Mouse (Mus musculus): ENCODE data around the gene Pde4c. TPM values are rescaled to one million over a fixed set of nuclear protein-coding genes. Genes with fewer than 3 reads are reported as not detected.

Pde4c gene
- polyA plus RNA-seq, 1 experiment: 6.8 TPM

DNA sequence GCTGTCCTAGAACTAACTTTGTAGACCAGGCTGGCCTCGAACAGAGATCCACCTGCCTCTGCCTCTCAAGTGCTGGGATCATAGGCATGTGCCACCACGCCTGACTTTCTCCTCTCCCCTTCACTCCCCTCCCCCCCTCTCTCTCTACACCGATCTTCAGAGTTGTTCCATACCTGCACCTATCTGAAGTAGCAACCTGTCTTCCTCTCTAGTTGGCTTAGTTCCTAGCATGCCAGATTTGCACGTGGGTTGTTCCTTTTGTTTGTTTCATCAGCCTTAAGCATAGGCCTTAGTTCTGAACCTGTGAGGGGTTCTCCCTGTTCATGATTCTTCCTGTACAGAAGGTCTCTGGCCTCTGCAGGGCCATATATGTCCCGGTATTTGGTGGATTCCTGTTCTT is 14.2 kb downstream of the Pde4c start:
- no peaks in the 10 kb centered on the region for H3K4me1 ChIP-seq (ENCODE audit: control insufficient read depth, insufficient read depth, insufficient read length, low read length)
- no peak overlapping the region for H3K4me3 ChIP-seq (ENCODE audit: low read depth, low read length)
- H3K27me3 ChIP-seq (ENCODE audit: control insufficient read depth, insufficient read depth, low read length): peaks cover 11% of the 10 kb centered on the region
- no peak for TF ChIP-seq POLR2A (IDR thresholded peaks at IDR 0.05; ENCODE audit: low read depth, low read length)
- TF ChIP-seq CTCF (IDR thresholded peaks at IDR 0.05; ENCODE audit: extremely low read depth, insufficient read length, insufficient replicate concordance, low read depth, low read length): no peak
- 60% methylated on average over 5 of the region's 5 CpGs for WGBS
- H3K36me3 ChIP-seq (ENCODE audit: control insufficient read depth, insufficient read depth, low read length): no peaks in the 10 kb centered on the region
- no peak overlapping the region for H3K27ac ChIP-seq (ENCODE audit: insufficient read depth, low read depth, low read length)

DNA sequence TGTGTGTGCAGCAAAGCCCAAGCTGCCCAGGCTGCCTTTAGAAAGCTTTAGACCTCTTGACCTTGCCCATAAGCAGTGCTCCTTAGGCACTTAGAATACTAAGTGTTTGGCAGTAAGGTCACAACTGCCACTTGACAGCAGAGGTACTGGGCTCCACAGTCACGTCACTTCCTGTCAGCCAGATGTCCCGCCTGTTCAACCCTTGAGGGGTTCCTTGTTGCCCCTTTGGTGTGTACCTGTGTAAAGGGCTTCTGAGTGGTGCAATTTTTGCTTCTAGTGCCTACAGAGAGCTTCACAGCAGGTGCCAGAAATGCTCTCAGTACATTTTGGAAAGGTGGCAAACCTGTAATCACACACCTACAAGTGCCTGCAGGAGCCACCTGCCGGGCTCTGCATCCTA is 14.7 kb downstream of the Pde4c start:
- Histone ChIP-seq H3K4me1 (ENCODE audit: control insufficient read depth, insufficient read depth, insufficient read length, low read length) (no peaks in the 10 kb centered on the region; the same call in 1 of the 2 replicates), H3K27me3 (ENCODE audit: control insufficient read depth, insufficient read depth, low read length) (peaks cover 16% of the 10 kb centered on the region), H3K4me3 (ENCODE audit: low read depth, low read length) (no peak overlapping the region), H3K36me3 (ENCODE audit: control insufficient read depth, insufficient read depth, low read length) (no peaks in the 10 kb centered on the region), H3K27ac (ENCODE audit: insufficient read depth, low read depth, low read length) (no peak overlapping the region)
- TF ChIP-seq POLR2A (IDR thresholded peaks at IDR 0.05; ENCODE audit: low read depth, low read length) (no peak), CTCF (IDR thresholded peaks at IDR 0.05; ENCODE audit: extremely low read depth, insufficient read length, insufficient replicate concordance, low read depth, low read length) (no peak)
- WGBS: 49% methylated on average over 3 of the region's 3 CpGs

DNA sequence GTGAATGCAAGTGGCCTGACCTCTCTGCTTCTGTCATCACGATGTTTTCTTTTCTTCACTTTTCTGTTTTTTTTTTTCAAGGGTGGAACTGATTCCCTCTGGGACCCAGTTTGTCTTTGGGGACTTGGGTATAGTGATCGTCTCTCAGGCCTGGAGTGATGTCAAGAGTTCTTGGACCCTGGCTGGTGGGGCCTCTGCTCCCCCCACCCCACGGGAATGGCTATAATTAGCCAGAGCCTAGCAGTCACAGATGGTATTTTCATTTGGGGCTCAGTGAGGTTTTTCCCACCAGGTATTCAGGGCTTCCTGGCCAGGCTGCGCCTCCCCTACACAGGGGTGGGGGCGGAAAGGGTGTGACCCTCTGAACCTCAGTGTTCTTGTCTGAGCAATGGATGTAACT is 18.1 kb downstream of the Pde4c start:
- TF ChIP-seq CTCF (IDR thresholded peaks at IDR 0.05; ENCODE audit: extremely low read depth, insufficient read length, insufficient replicate concordance, low read depth, low read length): no peak
- TF ChIP-seq POLR2A (IDR thresholded peaks at IDR 0.05; ENCODE audit: low read depth, low read length): no peak

DNA sequence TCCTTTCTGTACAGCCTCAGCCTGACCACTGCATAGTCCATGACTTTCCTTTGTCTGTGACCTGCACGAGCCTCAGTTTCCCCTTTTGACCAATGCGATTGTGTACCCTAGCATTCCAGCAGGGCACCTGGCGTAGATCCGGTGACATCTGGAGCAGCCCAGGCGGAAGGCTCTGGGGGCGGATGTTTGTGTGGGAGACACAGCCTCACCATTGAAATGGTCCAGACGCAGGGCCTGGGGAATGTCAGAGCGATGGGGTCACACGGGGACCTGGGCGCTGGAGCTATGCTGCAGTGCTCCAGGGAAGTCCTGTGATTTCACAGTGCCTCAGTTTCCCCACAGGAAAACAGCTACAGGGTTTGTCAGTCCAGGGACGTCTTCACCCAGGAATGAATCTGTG is 18.7 kb downstream of the Pde4c start:
- Histone ChIP-seq H3K4me1 (ENCODE audit: control insufficient read depth, insufficient read depth, insufficient read length, low read length) (peaks cover 11% of the 10 kb centered on the region), H3K27me3 (ENCODE audit: control insufficient read depth, insufficient read depth, low read length) (peaks cover 36% of the 10 kb centered on the region)

More for the DNA sequence above, 18.1 kb downstream of the Pde4c start:
- Histone ChIP-seq H3K27me3 (ENCODE audit: control insufficient read depth, insufficient read depth, low read length) (peaks cover 31% of the 10 kb centered on the region), H3K27ac (ENCODE audit: insufficient read depth, low read depth, low read length) (no peak overlapping the region), H3K4me3 (ENCODE audit: low read depth, low read length) (no peak overlapping the region), H3K4me1 (ENCODE audit: control insufficient read depth, insufficient read depth, insufficient read length, low read length) (peaks cover 11% of the 10 kb centered on the region), H3K36me3 (ENCODE audit: control insufficient read depth, insufficient read depth, low read length) (no peaks in the 10 kb centered on the region)
- WGBS: 53% methylated on average over 5 of the region's 5 CpGs

DNA sequence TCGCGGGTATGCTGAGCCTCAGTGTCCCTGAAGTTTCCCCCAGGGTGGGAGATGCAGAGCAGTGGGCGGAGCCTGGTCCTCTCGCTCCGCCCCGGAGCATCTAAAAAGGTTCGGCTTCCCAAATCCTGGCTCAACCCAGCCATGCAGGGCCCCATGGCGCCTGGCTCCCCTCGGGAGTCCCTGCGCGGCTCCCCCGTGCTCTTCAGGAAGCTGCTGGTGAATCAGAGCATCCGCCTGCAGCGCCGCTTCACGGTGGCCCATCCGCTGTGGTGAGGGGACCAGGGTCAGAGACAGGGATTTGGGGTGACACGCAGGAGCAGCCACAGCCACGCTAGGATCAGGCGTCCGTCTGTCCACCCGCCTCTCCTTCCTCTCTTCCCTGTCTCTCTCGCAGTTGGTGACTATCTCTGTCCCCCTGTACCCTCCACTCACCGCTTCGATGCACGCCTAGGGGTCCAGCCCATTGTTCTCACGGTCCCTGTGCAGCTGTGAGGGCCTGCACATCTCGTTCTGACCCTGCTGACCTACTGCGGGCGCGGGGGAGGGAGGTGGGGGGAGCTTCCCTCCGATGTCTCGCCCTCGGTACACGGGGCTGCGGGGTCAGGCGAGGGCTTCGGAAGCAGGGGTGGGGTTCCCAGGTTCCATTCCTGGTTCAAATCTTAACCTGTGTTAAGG is 19.6 kb downstream of the Pde4c start:
- WGBS: 12% methylated on average over 38 of the region's 38 CpGs
- Histone ChIP-seq H3K27me3 (ENCODE audit: control insufficient read depth, insufficient read depth, low read length) (peaks cover 36% of the 10 kb centered on the region), H3K27ac (ENCODE audit: insufficient read depth, low read depth, low read length) (0 out of 2 replicates have a peak overlapping the region, but pooled peaks have one; percentile 13), H3K4me1 (ENCODE audit: control insufficient read depth, insufficient read depth, insufficient read length, low read length) (peaks cover 11% of the 10 kb centered on the region), H3K36me3 (ENCODE audit: control insufficient read depth, insufficient read depth, low read length) (no peaks in the 10 kb centered on the region), H3K4me3 (ENCODE audit: low read depth, low read length) (peak overlapping the region; percentile 52)
- TF ChIP-seq POLR2A (IDR thresholded peaks at IDR 0.05; ENCODE audit: low read depth, low read length) (no peak), CTCF (IDR thresholded peaks at IDR 0.05; ENCODE audit: extremely low read depth, insufficient read length, insufficient replicate concordance, low read depth, low read length) (no peak)

More for the DNA sequence above, 18.7 kb downstream of the Pde4c start:
- 69% methylated on average over 11 of the region's 11 CpGs for WGBS
- Histone ChIP-seq H3K4me3 (ENCODE audit: low read depth, low read length) (no peak overlapping the region), H3K36me3 (ENCODE audit: control insufficient read depth, insufficient read depth, low read length) (no peaks in the 10 kb centered on the region), H3K27ac (ENCODE audit: insufficient read depth, low read depth, low read length) (no peak overlapping the region)
- TF ChIP-seq POLR2A (IDR thresholded peaks at IDR 0.05; ENCODE audit: low read depth, low read length): no peak
- TF ChIP-seq CTCF (IDR thresholded peaks at IDR 0.05; ENCODE audit: extremely low read depth, insufficient read length, insufficient replicate concordance, low read depth, low read length): no peak

DNA sequence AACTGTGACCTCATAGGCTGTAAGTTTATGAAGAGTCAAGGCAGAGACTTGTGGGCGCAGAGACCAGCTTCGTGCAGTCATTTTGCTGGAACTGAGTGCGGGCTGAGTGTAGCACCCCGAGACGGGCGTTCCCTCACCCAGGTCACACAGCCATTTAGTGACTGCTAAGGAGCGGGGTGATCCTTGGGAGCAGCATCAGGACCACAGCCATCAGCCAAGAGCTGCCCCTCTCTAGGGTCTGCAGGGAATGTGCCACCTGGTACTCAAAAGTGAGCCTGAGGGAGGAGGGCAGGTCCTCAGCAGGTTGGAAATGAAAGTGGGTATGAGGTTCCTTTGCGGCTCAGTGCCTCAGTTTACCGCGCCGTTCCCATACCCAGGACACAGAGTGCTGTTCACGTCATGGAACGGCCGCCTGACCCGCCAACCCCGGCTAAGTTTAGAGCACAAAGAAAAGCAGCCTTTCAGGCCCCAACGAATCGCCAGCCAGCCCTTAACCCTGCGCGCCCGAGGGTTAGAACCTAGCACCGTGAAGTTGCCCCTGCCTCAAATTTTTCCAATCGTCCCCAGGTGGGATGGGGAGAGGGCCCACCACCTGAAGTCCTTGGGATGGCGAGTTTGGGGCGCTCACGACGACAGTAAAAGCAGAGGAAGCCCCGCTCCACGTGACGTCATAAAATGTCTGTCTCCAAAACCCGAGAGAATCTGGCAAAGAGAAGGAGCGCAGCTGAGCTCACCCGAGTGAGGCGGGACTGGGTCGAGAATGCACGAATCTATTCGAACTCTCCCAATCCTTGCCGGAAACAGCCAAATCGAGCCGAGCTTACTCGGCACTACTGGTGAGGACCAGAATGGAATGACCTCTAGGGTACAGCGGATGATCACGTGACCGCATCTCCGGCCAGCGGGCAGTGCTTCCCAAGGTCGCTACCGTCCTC is 20.4 kb downstream of the Pde4c start:
- H3K4me1 ChIP-seq (ENCODE audit: control insufficient read depth, insufficient read depth, insufficient read length, low read length): peaks cover 11% of the 10 kb centered on the region
- WGBS: 6% methylated on average over 48 of the region's 48 CpGs
- no peaks in the 10 kb centered on the region for H3K36me3 ChIP-seq (ENCODE audit: control insufficient read depth, insufficient read depth, low read length)
- TF ChIP-seq CTCF (IDR thresholded peaks at IDR 0.05; ENCODE audit: extremely low read depth, insufficient read length, insufficient replicate concordance, low read depth, low read length) (no peak), POLR2A (IDR thresholded peaks at IDR 0.05; ENCODE audit: low read depth, low read length) (no peak)
- peak overlapping the region; percentile 13; the same call in 1 of the 2 replicates for H3K27ac ChIP-seq (ENCODE audit: insufficient read depth, low read depth, low read length)
- H3K27me3 ChIP-seq (ENCODE audit: control insufficient read depth, insufficient read depth, low read length): peaks cover 36% of the 10 kb centered on the region
- peak overlapping the region; percentile 52 for H3K4me3 ChIP-seq (ENCODE audit: low read depth, low read length)

DNA sequence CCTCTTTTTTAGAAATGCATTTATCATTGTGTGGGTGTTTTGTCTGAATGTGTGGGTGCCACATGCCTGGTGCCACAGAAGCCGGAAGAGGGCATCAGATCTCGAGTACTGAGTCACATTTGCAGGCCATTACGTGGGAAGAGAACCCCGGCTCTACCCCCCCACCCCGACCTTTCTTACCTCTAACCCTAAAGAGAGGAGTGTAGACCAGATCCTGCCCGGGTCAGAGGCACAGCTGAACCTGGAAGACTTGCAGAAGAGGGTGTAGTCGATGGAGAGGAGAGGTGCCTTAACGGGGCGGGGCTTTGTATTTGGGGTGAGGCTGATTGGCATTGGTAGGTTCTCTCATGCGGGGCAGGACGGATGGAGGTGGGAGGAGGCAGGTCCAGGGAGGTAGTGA is 21.3 kb downstream of the Pde4c start:
- no peak overlapping the region for H3K27ac ChIP-seq (ENCODE audit: insufficient read depth, low read depth, low read length)
- TF ChIP-seq CTCF (IDR thresholded peaks at IDR 0.05; ENCODE audit: extremely low read depth, insufficient read length, insufficient replicate concordance, low read depth, low read length) (no peak), POLR2A (IDR thresholded peaks at IDR 0.05; ENCODE audit: low read depth, low read length) (no peak)
- WGBS: 36% methylated on average over 11 of the region's 11 CpGs

More for the DNA sequence above, 21.3 kb downstream of the Pde4c start:
- Histone ChIP-seq H3K27me3 (ENCODE audit: control insufficient read depth, insufficient read depth, low read length) (peaks cover 36% of the 10 kb centered on the region), H3K36me3 (ENCODE audit: control insufficient read depth, insufficient read depth, low read length) (no peaks in the 10 kb centered on the region), H3K4me3 (ENCODE audit: low read depth, low read length) (no peak overlapping the region), H3K4me1 (ENCODE audit: control insufficient read depth, insufficient read depth, insufficient read length, low read length) (peaks cover 11% of the 10 kb centered on the region)
